Mouse (Mus musculus) megakaryocyte, embryonic 14.5 days (primary cell): ENCODE data around the gene Nfxl1. TPM values are rescaled to one million over a fixed set of nuclear protein-coding genes. Genes with fewer than 3 reads are reported as not detected.
A peak's percentile ranks its signal among the peaks of the same experiment; 100 is the strongest.

Source experiments
- H3K27me3 ChIP-seq: replicated peaks from 2 replicates; pipeline ENCODE3; 2012; ENCODE audit warnings: inconsistent platforms
- H3K36me3 ChIP-seq: replicated peaks from 2 replicates; pipeline ENCODE3; 2012; ENCODE audit warnings: low read length, inconsistent platforms, mixed read lengths
- H3K4me1 ChIP-seq: 2 replicates; pipeline ENCODE4 v1.6.1; 2012; ENCODE audit warnings: inconsistent platforms
- H3K4me3 ChIP-seq: replicated peaks from 2 replicates; pipeline ENCODE3; 2012; ENCODE audit warnings: moderate library complexity, mild to moderate bottlenecking, inconsistent platforms
- H3K9me3 ChIP-seq: 2 replicates; pipeline ENCODE4 v1.6.1; 2012; ENCODE audit warnings: inconsistent platforms
- FLI1 ChIP-seq: IDR thresholded peaks from 2 replicates; pipeline ENCODE4 v1.6.1; 2012; ENCODE audit warnings: low read length, inconsistent platforms, mixed read lengths
- GATA1 ChIP-seq: IDR thresholded peaks from 3 replicates; pipeline ENCODE4 v1.6.1; 2012; ENCODE audit warnings: mixed read lengths, low read length, inconsistent platforms, borderline replicate concordance
- polyA plus RNA-seq: library from polyadenylated mRNA; stranded (reverse); fragments of >175 nt; gene quantifications from 2 replicates; pipeline ENCODE4 v1.2.3, GENCODE M21; 2012; ENCODE audit warnings: low replicate concordance; ENCODE audit not compliant: insufficient read depth

Nfxl1 gene
- polyA plus RNA-seq, 1 experiment: 1.1 TPM

- H3K9me3 ChIP-seq: 0 out of 2 replicates have a peak, but pooled peaks cover 2% of the 10 kb centered on the region
- H3K36me3 ChIP-seq: peaks cover 4% of the 10 kb centered on the region
- H3K27me3 ChIP-seq: no peaks in the 10 kb centered on the region
- no peak overlapping the region for H3K4me3 ChIP-seq
- TF ChIP-seq GATA1 (no peak), FLI1 (no peak)
- H3K4me1 ChIP-seq: peaks cover 22% of the 10 kb centered on the region
Measured at GRCm38 (mm10) chr5:72560976-72561628, 1.6 kb upstream of the Nfxl1 start.

- Histone ChIP-seq H3K27me3 (no peaks in the 10 kb centered on the region), H3K4me3 (peak overlapping the region; percentile 99), H3K36me3 (peaks cover 26% of the 10 kb centered on the region), H3K9me3 (no peaks in the 10 kb centered on the region), H3K4me1 (peaks cover 26% of the 10 kb centered on the region)
- no peak for TF ChIP-seq GATA1
- no peak for TF ChIP-seq FLI1
Measured at GRCm38 (mm10) chr5:72558716-72559526, 563 bp downstream of the Nfxl1 start.

- no peaks in the 10 kb centered on the region for H3K27me3 ChIP-seq
- peaks cover 22% of the 10 kb centered on the region for H3K4me1 ChIP-seq
- no peaks in the 10 kb centered on the region for H3K9me3 ChIP-seq
- peaks cover 47% of the 10 kb centered on the region for H3K36me3 ChIP-seq
- H3K4me3 ChIP-seq: no peak overlapping the region
- TF ChIP-seq FLI1 (no peak), GATA1 (no peak)
Measured at GRCm38 (mm10) chr5:72556245-72556644, 3.2 kb downstream of the Nfxl1 start.

GRCm38 (mm10) chr5:72551209-72551608 is 8.3 kb downstream of the Nfxl1 start:
- Histone ChIP-seq H3K27me3 (no peaks in the 10 kb centered on the region), H3K36me3 (peaks cover 63% of the 10 kb centered on the region), H3K4me3 (no peak overlapping the region), H3K9me3 (no peaks in the 10 kb centered on the region), H3K4me1 (peaks cover 8% of the 10 kb centered on the region; the same call in 1 of the 2 replicates)
- TF ChIP-seq FLI1 (no peak), GATA1 (no peak)

GRCm38 (mm10) chr5:72528896-72529295 is 30.6 kb downstream of the Nfxl1 start:
- Histone ChIP-seq H3K27me3 (no peaks in the 10 kb centered on the region), H3K9me3 (no peaks in the 10 kb centered on the region), H3K4me1 (peaks cover 3% of the 10 kb centered on the region; the same call in 1 of the 2 replicates), H3K4me3 (no peak overlapping the region), H3K36me3 (peaks cover 73% of the 10 kb centered on the region)
- no peak for TF ChIP-seq FLI1
- no peak for TF ChIP-seq GATA1

GRCm38 (mm10) chr5:72513808-72514207 is 45.7 kb downstream of the Nfxl1 start:
- Histone ChIP-seq H3K4me1 (peaks cover 10% of the 10 kb centered on the region), H3K4me3 (no peak overlapping the region), H3K36me3 (peaks cover 62% of the 10 kb centered on the region), H3K9me3 (no peaks in the 10 kb centered on the region), H3K27me3 (no peaks in the 10 kb centered on the region)
- TF ChIP-seq FLI1: no peak
- no peak for TF ChIP-seq GATA1

- H3K4me1 ChIP-seq: peaks cover 34% of the 10 kb centered on the region
- no peak overlapping the region for H3K4me3 ChIP-seq
- peaks cover 54% of the 10 kb centered on the region for H3K27me3 ChIP-seq
- H3K36me3 ChIP-seq: no peaks in the 10 kb centered on the region
- 0 out of 2 replicates have a peak, but pooled peaks cover 3% of the 10 kb centered on the region for H3K9me3 ChIP-seq
- TF ChIP-seq GATA1 (no peak), FLI1 (no peak)
Measured at GRCm38 (mm10) chr5:72505740-72506139, 53.7 kb downstream of the Nfxl1 start.

GRCm38 (mm10) chr5:72503531-72504523 is 55.7 kb downstream of the Nfxl1 start, which contains the start of gene Corin:
Corin (minus strand) TSS chr5:72504473.
- TF ChIP-seq GATA1 (no peak), FLI1 (no peak)
- peak within 1 kb of the TSS; percentile 87 for H3K4me3 ChIP-seq

GRCm38 (mm10) chr5:72502778-72503177 is 56.7 kb downstream of the Nfxl1 start:
- Histone ChIP-seq H3K9me3 (no peaks in the 10 kb centered on the region), H3K4me1 (peaks cover 24% of the 10 kb centered on the region), H3K4me3 (no peak overlapping the region), H3K27me3 (peaks cover 68% of the 10 kb centered on the region), H3K36me3 (no peaks in the 10 kb centered on the region)
- TF ChIP-seq GATA1 (no peak), FLI1 (no peak)

More at GRCm38 (mm10) chr5:72503531-72504523, 55.7 kb downstream of the Nfxl1 start, which contains the start of gene Corin:
- Histone ChIP-seq H3K36me3 (no peaks in the 10 kb centered on the region), H3K27me3 (peaks cover 62% of the 10 kb centered on the region), H3K4me1 (peaks cover 24% of the 10 kb centered on the region), H3K9me3 (0 out of 2 replicates have a peak, but pooled peaks cover 3% of the 10 kb centered on the region)
